Mouse (Mus musculus) heart, embryonic 16.5 days (tissue): ENCODE results near the gene Nudt4. TPM values are rescaled to one million over a fixed set of nuclear protein-coding genes. Genes with fewer than 3 reads are reported as not detected.

Source experiments
- ATAC-seq: fragments of 200-750 bp; cut with Nextera tagmentation; replicated peaks from 2 replicates; pipeline ENCODE4 v1.8.0; 2017; ENCODE audit warnings: moderate number of reproducible peaks; ENCODE audit not compliant: insufficient read depth, low FRiP score; ENCODE audit errors: extremely low read depth
- H3K27ac ChIP-seq: fragments of 300-500 bp; sonication (generic); 2 replicates; pipeline ENCODE4 v1.5.1; 2014; ENCODE audit warnings: mild to moderate bottlenecking, low read length, control low read depth, moderate library complexity
- H3K27me3 ChIP-seq: fragments of 300-500 bp; sonication (generic); 2 replicates; pipeline ENCODE4 v1.6.1; 2014; ENCODE audit warnings: low read length, mixed read lengths; ENCODE audit not compliant: control insufficient read depth, insufficient read depth
- H3K36me3 ChIP-seq: fragments of 300-500 bp; sonication (generic); 2 replicates; pipeline ENCODE4 v1.6.1; 2014; ENCODE audit not compliant: control insufficient read depth, insufficient read depth
- H3K4me1 ChIP-seq: fragments of 300-500 bp; sonication (generic); 2 replicates; pipeline ENCODE4 v1.6.1; 2014; ENCODE audit warnings: low read length, mixed read lengths; ENCODE audit not compliant: control insufficient read depth, insufficient read depth
- H3K4me2 ChIP-seq: fragments of 300-500 bp; sonication (generic); 2 replicates; pipeline ENCODE4 v1.6.1; 2014; ENCODE audit warnings: low read depth, mild to moderate bottlenecking, control low read depth, low read length
- H3K4me3 ChIP-seq: fragments of 300-500 bp; sonication (generic); 2 replicates; pipeline ENCODE4 v1.5.1; 2014; ENCODE audit warnings: mild to moderate bottlenecking, control low read depth, low read length
- H3K9ac ChIP-seq: fragments of 300-500 bp; sonication (generic); 2 replicates; pipeline ENCODE4 v1.6.1; 2014; ENCODE audit warnings: low read length, control low read depth
- H3K9me3 ChIP-seq: fragments of 300-500 bp; sonication (generic); replicated peaks from 2 replicates; pipeline ENCODE4 v1.6.1; 2016; ENCODE audit warnings: low read length; ENCODE audit not compliant: control insufficient read depth
- WGBS: fragments of 180-500 bp; shearing (Covaris S2); extraction: QIAGEN DNeasy Blood & Tissue Kit; methylation state at CpG from one replicate; pipeline ENCODE4 v1.1.7; 2014; 5-methylcytosine and 5-hydroxymethylcytosine counted together
- microRNA-seq: library from miRNA; unstranded; fragments of <30 nt; microRNA quantifications from one replicate; pipeline ENCODE4, GENCODE M21; 2017
- polyA plus RNA-seq: library from polyadenylated mRNA; unstranded; fragments of >200 nt; fragmentation: Nextera tagmentation; extraction: Ambion mirVana; gene quantifications from 2 replicates; pipeline ENCODE4 v1.2.1, GENCODE M21; 2015

Nudt4 gene
- polyA plus RNA-seq, 1 experiment from 2014 or later: 83.7 TPM

- H3K4me1 ChIP-seq: peaks cover 13% of the 10 kb centered on the region
- H3K27me3 ChIP-seq: no peaks in the 10 kb centered on the region
- H3K27ac ChIP-seq: peak overlapping the region; percentile 31
- H3K36me3 ChIP-seq: no peaks in the 10 kb centered on the region
- no peak overlapping the region for H3K4me2 ChIP-seq
- H3K4me3 ChIP-seq: no peak overlapping the region
- H3K9me3 ChIP-seq: no peaks in the 10 kb centered on the region
- ATAC-seq: no peak
- WGBS: 8% methylated on average over 1 of the region's 1 CpGs
- H3K9ac ChIP-seq: no peak overlapping the region
Observed at GRCm38 (mm10) chr10:95504341-95504740, 59.6 kb downstream of the Nudt4 start.

GRCm38 (mm10) chr10:95503443-95504235 is 60.3 kb downstream of the Nudt4 start:
- whole genome bisulfite sequencing: 85% methylated on average over 14 of the region's 14 CpGs
- no peak for ATAC-seq
- Histone ChIP-seq H3K27me3 (no peaks in the 10 kb centered on the region), H3K27ac (no peak overlapping the region), H3K4me1 (peaks cover 13% of the 10 kb centered on the region), H3K36me3 (no peaks in the 10 kb centered on the region), H3K9me3 (no peaks in the 10 kb centered on the region), H3K9ac (no peak overlapping the region), H3K4me2 (no peak overlapping the region), H3K4me3 (no peak overlapping the region)

- peak within 1 kb of the TSS; percentile 95 for H3K9ac ChIP-seq
- no peaks in the 10 kb centered on the region for H3K9me3 ChIP-seq
- peak within 1 kb of the TSS; percentile 81 for H3K4me2 ChIP-seq
- peaks cover 13% of the 10 kb centered on the region for H3K4me1 ChIP-seq
- under 1% methylated on average over 35 of the region's 35 CpGs for WGBS
- no peaks in the 10 kb centered on the region for H3K27me3 ChIP-seq
- peak; percentile 93 for ATAC-seq
- peak within 1 kb of the TSS; percentile 92 for H3K4me3 ChIP-seq
- H3K36me3 ChIP-seq: peaks cover 10% of the 10 kb centered on the region
- H3K27ac ChIP-seq: peak within 1 kb of the TSS; percentile 96
Observed at GRCm38 (mm10) chr10:95501463-95502081, 62.4 kb downstream of the Nudt4 start, which contains the start of gene Mrpl42. Gene Mrpl42 (minus strand): TSS chr10:95501940.

GRCm38 (mm10) chr10:95501033-95501432 is 62.9 kb downstream of the Nudt4 start:
- H3K9me3 ChIP-seq: no peaks in the 10 kb centered on the region
- 0 out of 2 replicates have a peak, but pooled peaks have one; percentile 41 for ATAC-seq
- peak overlapping the region; percentile 92 for H3K4me3 ChIP-seq
- no peaks in the 10 kb centered on the region for H3K27me3 ChIP-seq
- H3K4me1 ChIP-seq: peaks cover 13% of the 10 kb centered on the region
- H3K36me3 ChIP-seq: peaks cover 11% of the 10 kb centered on the region
- 3% methylated on average over 7 of the region's 7 CpGs for WGBS
- peak overlapping the region; percentile 81 for H3K4me2 ChIP-seq
- peak overlapping the region; percentile 96 for H3K27ac ChIP-seq
- H3K9ac ChIP-seq: peak overlapping the region; percentile 95

Small RNA genes lying within 50 kb of the gene (microRNA-seq; reads per million reads assigned to microRNA genes)
- 13.5 reads per million, percentile 30 among the genes with 10 or more reads in this experiment for gene Mir3058

Other genes with a start within 250 kb of the Nudt4 start
- gene Cradd, start 240.0 kb downstream of the Nudt4 start, polyA plus RNA-seq: 7.5 and 7.6 TPM in 2 replicates
- 33.9 and 40.8 TPM in 2 replicates for gene Socs2, start 147.0 kb downstream of the Nudt4 start, polyA plus RNA-seq
- gene Mrpl42, start 62.2 kb downstream of the Nudt4 start, polyA plus RNA-seq: 629 and 634 TPM in 2 replicates
- gene Ube2n, start 49.0 kb downstream of the Nudt4 start, polyA plus RNA-seq: 246 and 253 TPM in 2 replicates
- gene Anapc15-ps, start 109.3 kb upstream of the Nudt4 start, polyA plus RNA-seq: 0.71 TPM in 1 of 2 replicates, not detected in the other